10 mouse cellular contexts compared by ENCODE assay signal in the genomic region with DNA sequence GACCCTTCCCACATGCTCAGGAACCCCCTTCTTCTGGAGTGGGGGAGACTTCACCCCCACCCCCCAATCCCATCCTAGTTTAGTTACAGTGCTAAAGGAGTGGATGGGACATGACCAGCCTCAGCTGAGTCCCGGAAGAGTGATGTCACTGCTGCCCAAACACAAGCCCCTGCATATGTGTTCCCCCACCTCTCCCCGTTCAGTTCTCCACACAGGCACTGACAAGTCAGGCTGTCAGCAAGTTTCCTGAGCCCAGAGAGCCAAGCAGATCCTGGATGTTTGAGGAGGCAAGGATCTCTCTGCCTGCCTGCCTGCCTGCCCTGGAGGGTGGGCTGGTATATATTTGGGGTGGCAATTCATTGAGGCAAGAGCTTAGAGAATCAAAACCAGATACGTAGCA. TPM values are rescaled to one million over a fixed set of nuclear protein-coding genes. Genes with fewer than 3 reads are reported as not detected.
DNase-seq lines count a peak whose midpoint lies in the region; ATAC-seq and TF ChIP-seq lines count a peak whose summit lies in the region.
"Had no signal": no experiment of that assay in that cellular context is flagged by ENCODE, and none has a peak within 500 bp of the region (broad histone marks: within the 10 kb centered on the region; RNA-seq: fewer than 3 reads in every experiment).

No protein-coding gene starts in this region.

- intact Hi-C loops in heart, postnatal 36 days (cut with DNase I), result no loop called here
- intact Hi-C loops in left cerebral cortex, postnatal 4 days (cut with DNase I), result no loop called here
- intact Hi-C loops in gastrocnemius, adult 2 months (cut with DNase I), result no loop called here

- H3K27me3 ChIP-seq in heart, embryonic 16.5 days (ENCODE audit: control insufficient read depth, insufficient read depth, low read length), result no peaks in the 10 kb centered on the region; the same call in 1 of the 2 replicates
- no peaks in the 10 kb centered on the region for H3K27me3 ChIP-seq in embryonic facial prominence, embryonic 10.5 days (replicated peaks; ENCODE audit: low read depth, poor library complexity, severe bottlenecking)
- H3K27me3 ChIP-seq in hindbrain, embryonic 10.5 days (ENCODE audit: insufficient read depth, poor library complexity, severe bottlenecking), result no peaks in the 10 kb centered on the region
- H3K27me3 ChIP-seq in midbrain, embryonic 14.5 days (ENCODE audit: control insufficient read depth, insufficient read depth, low read length), result no peaks in the 10 kb centered on the region
- H3K27me3 ChIP-seq: CH12.LX had no signal

- no peak overlapping the region for H3K9ac ChIP-seq in heart, embryonic 16.5 days (ENCODE audit: low read length)
- H3K9ac ChIP-seq in midbrain, embryonic 14.5 days (replicated peaks; ENCODE audit: low read length), result peak overlapping the region; percentile 41; the same call in 1 of the 2 replicates

- 22% methylated on average over 3 of the region's 3 CpGs for WGBS in heart, embryonic 16.5 days
- 20% methylated on average over 3 of the region's 3 CpGs for WGBS in embryonic facial prominence, embryonic 10.5 days
- WGBS in hindbrain, embryonic 10.5 days, result 20% methylated on average over 3 of the region's 3 CpGs
- 25% methylated on average over 3 of the region's 3 CpGs for WGBS in midbrain, embryonic 14.5 days

- no peak for DNase-seq in heart, postnatal 36 days
- peak; percentile 44 for DNase-seq in embryonic facial prominence, embryonic 10.5 days (ENCODE audit: low spot score)
- no peak for DNase-seq in hindbrain, embryonic 10.5 days (ENCODE audit: low spot score)
- no peak for DNase-seq in midbrain, embryonic 14.5 days
- DNase-seq in thymus, adult 18-20 months, result no peak
- no peak for DNase-seq in left cerebral cortex, postnatal 4 days
- DNase-seq in gastrocnemius, adult 2 months, result no peak

- peak; percentile 42; the same call in 1 of the 2 replicates for ATAC-seq in heart, embryonic 16.5 days (replicated peaks; ENCODE audit: extremely low read depth, insufficient read depth, low FRiP score)
- no peak; the same call in 1 of the 2 replicates for ATAC-seq in midbrain, embryonic 14.5 days (ENCODE audit: low FRiP score, low TSS enrichment)

- H3K27ac ChIP-seq in heart, embryonic 16.5 days (ENCODE audit: low read length), result no peak overlapping the region
- peak overlapping the region; percentile 78 for H3K27ac ChIP-seq in embryonic facial prominence, embryonic 10.5 days (replicated peaks)
- peak overlapping the region; percentile 87 for H3K27ac ChIP-seq in hindbrain, embryonic 10.5 days
- H3K27ac ChIP-seq in midbrain, embryonic 14.5 days (replicated peaks; ENCODE audit: low read depth, low read length), result peak overlapping the region; percentile 79
- H3K27ac ChIP-seq in gastrocnemius, adult 2 months, result no peak overlapping the region

- peaks cover 26% of the 10 kb centered on the region for H3K4me1 ChIP-seq in heart, embryonic 16.5 days (ENCODE audit: control insufficient read depth, insufficient read depth, low read length)
- H3K4me1 ChIP-seq in embryonic facial prominence, embryonic 10.5 days, result peaks cover 98% of the 10 kb centered on the region
- H3K4me1 ChIP-seq in hindbrain, embryonic 10.5 days (replicated peaks), result peaks cover 100% of the 10 kb centered on the region
- peaks cover 39% of the 10 kb centered on the region for H3K4me1 ChIP-seq in midbrain, embryonic 14.5 days (ENCODE audit: control insufficient read depth, insufficient read depth, low read length)

- H3K4me2 ChIP-seq in heart, embryonic 16.5 days (ENCODE audit: low read depth, low read length), result peak overlapping the region; percentile 55; the same call in 1 of the 2 replicates
- H3K4me2 ChIP-seq in midbrain, embryonic 14.5 days (ENCODE audit: low read length), result peak overlapping the region; percentile 69

- no peaks in the 10 kb centered on the region for H3K9me3 ChIP-seq in heart, embryonic 16.5 days (replicated peaks; ENCODE audit: control insufficient read depth, low read length)
- H3K9me3 ChIP-seq in embryonic facial prominence, embryonic 10.5 days, result no peaks in the 10 kb centered on the region
- H3K9me3 ChIP-seq in hindbrain, embryonic 10.5 days, result no peaks in the 10 kb centered on the region
- no peaks in the 10 kb centered on the region for H3K9me3 ChIP-seq in midbrain, embryonic 14.5 days (ENCODE audit: control insufficient read depth, low read length)

- peaks cover 9% of the 10 kb centered on the region; the same call in 1 of the 2 replicates for H3K36me3 ChIP-seq in heart, embryonic 16.5 days (ENCODE audit: control insufficient read depth, insufficient read depth)
- H3K36me3 ChIP-seq in embryonic facial prominence, embryonic 10.5 days (replicated peaks), result peaks cover 100% of the 10 kb centered on the region
- H3K36me3 ChIP-seq in hindbrain, embryonic 10.5 days, result peaks cover 98% of the 10 kb centered on the region
- peaks cover 14% of the 10 kb centered on the region for H3K36me3 ChIP-seq in midbrain, embryonic 14.5 days (ENCODE audit: control insufficient read depth, insufficient read depth, low read length)

- H3K4me3 ChIP-seq in heart, embryonic 16.5 days (ENCODE audit: low read length), result no peak overlapping the region
- no peak overlapping the region for H3K4me3 ChIP-seq in embryonic facial prominence, embryonic 10.5 days
- 0 out of 2 replicates have a peak overlapping the region, but pooled peaks have one; percentile 9 for H3K4me3 ChIP-seq in hindbrain, embryonic 10.5 days
- H3K4me3 ChIP-seq in midbrain, embryonic 14.5 days (replicated peaks; ENCODE audit: low read depth, low read length), result peak overlapping the region; percentile 41; the same call in 1 of the 2 replicates
- H3K4me3 ChIP-seq in gastrocnemius, adult 2 months, result no peak overlapping the region
- H3K4me3 ChIP-seq: myocyte had no signal

- TF ChIP-seq CTCF in gastrocnemius, adult 2 months (IDR thresholded peaks at IDR 0.05), result no peak

RNA-seq across cellular contexts. Expression of a gene that starts 44.7 kb away (rescaled TPM):
- 9.7 and 10.7 TPM in 2 replicates for polyA plus RNA-seq in heart, embryonic 16.5 days (2015; fragmentation: Nextera tagmentation; extraction: Ambion mirVana)
- total RNA-seq in heart, postnatal 36 days (2021), result 1 to 10 TPM in 1 of 2 experiments, under 1 TPM in 1; 0.81 to 3.1 TPM
- 21.0 and 25.1 TPM in 2 replicates for polyA plus RNA-seq in embryonic facial prominence, embryonic 10.5 days (2016; fragmentation: Nextera tagmentation; extraction: Ambion mirVana)
- 19.9 and 30.6 TPM in 2 replicates for polyA plus RNA-seq in hindbrain, embryonic 10.5 days (2016; fragmentation: Nextera tagmentation; extraction: Ambion mirVana)
- polyA plus RNA-seq in midbrain, embryonic 14.5 days (2014; fragmentation: Nextera tagmentation; extraction: Ambion mirVana), result 8.3 and 8.4 TPM in 2 replicates
- 1 to 10 TPM; 2.5 to 3.7 TPM for total RNA-seq in left cerebral cortex, postnatal 4 days (2021)
- total RNA-seq in gastrocnemius, adult 2 months (2021), result under 1 TPM; 0.31 to 0.42 TPM

RNA-seq across cellular contexts. Expression of a gene that starts 45.2 kb away (rescaled TPM):
- 6.5 and 6.6 TPM in 2 replicates for polyA plus RNA-seq in heart, embryonic 16.5 days (2015; fragmentation: Nextera tagmentation; extraction: Ambion mirVana)
- total RNA-seq in heart, postnatal 36 days (2021), result 10 to 100 TPM in 1 of 2 experiments, 1 to 10 TPM in 1; 9.5 to 11.3 TPM
- polyA plus RNA-seq in embryonic facial prominence, embryonic 10.5 days (2016; fragmentation: Nextera tagmentation; extraction: Ambion mirVana), result 26.9 and 28.1 TPM in 2 replicates
- polyA plus RNA-seq in hindbrain, embryonic 10.5 days (2016; fragmentation: Nextera tagmentation; extraction: Ambion mirVana), result 25.1 and 29.4 TPM in 2 replicates
- polyA plus RNA-seq in midbrain, embryonic 14.5 days (2014; fragmentation: Nextera tagmentation; extraction: Ambion mirVana), result 40.6 and 40.9 TPM in 2 replicates
- total RNA-seq in left cerebral cortex, postnatal 4 days (2021), result 10 to 100 TPM; 78.3 to 89.0 TPM
- total RNA-seq in gastrocnemius, adult 2 months (2021), result 1 to 10 TPM; 7.3 to 7.9 TPM

Comparison
In these comparisons a context has a peak if more than half of its experiments do, and no peak if none do; other contexts are left out.
1. H3K27ac ChIP-seq: peak in embryonic facial prominence, embryonic 10.5 days (single experiment), hindbrain, embryonic 10.5 days (single experiment) and midbrain, embryonic 14.5 days (single experiment); none in heart, embryonic 16.5 days (single experiment) and gastrocnemius, adult 2 months (single experiment).
2. H3K4me3 ChIP-seq: peak in hindbrain, embryonic 10.5 days (single experiment) and midbrain, embryonic 14.5 days (single experiment); none in heart, embryonic 16.5 days (single experiment), embryonic facial prominence, embryonic 10.5 days (single experiment) and gastrocnemius, adult 2 months (single experiment).